Mouse (Mus musculus) bone marrow macrophage, adult 2 months (primary cell): Measurements from ENCODE around the gene Tnfaip1. TPM values are rescaled to one million over a fixed set of nuclear protein-coding genes. Genes with fewer than 3 reads are reported as not detected.
"Not testable (repeated sequence)": the region's sequence is repeated elsewhere in the genome, so short reads cannot be mapped to it uniquely, and the experiment has no call there.

ENCODE experiments used
- H3K27ac ChIP-seq: 2 replicates; pipeline ENCODE4 v1.5.1; 2012; ENCODE audit warnings: low read depth, low read length; ENCODE audit not compliant: insufficient read depth
- H3K4me1 ChIP-seq: 2 replicates; pipeline ENCODE4 v1.6.1; 2012; ENCODE audit warnings: low read length; ENCODE audit not compliant: control insufficient read depth, insufficient read depth
- H3K4me3 ChIP-seq: 2 replicates; pipeline ENCODE4 v1.5.1; 2012; ENCODE audit warnings: mild to moderate bottlenecking, low read length, moderate library complexity; ENCODE audit not compliant: insufficient read depth
- CTCF ChIP-seq: IDR thresholded peaks from 2 replicates; pipeline ENCODE4 v1.5.1; 2012; ENCODE audit warnings: low read depth, mild to moderate bottlenecking, low read length, moderate library complexity
- POLR2A ChIP-seq: IDR thresholded peaks from 2 replicates; pipeline ENCODE4 v1.6.1; 2012; ENCODE audit warnings: mild to moderate bottlenecking, low read depth, low read length, borderline replicate concordance
- polyA plus RNA-seq: library from polyadenylated mRNA; stranded (reverse); fragments of >200 nt; gene quantifications from 2 replicates; pipeline ENCODE4 v1.2.4, GENCODE M21; 2012; ENCODE audit not compliant: missing spikeins, insufficient read depth, insufficient read length

Gene Tnfaip1
- polyA plus RNA-seq: 30.4 and 32.3 TPM in 2 replicates

- TF ChIP-seq CTCF (no peak), POLR2A (no peak)
- H3K4me1 ChIP-seq: peaks cover 10% of the 10 kb centered on the region
- H3K27ac ChIP-seq: peak within 1 kb of the TSS; percentile 73
- H3K4me3 ChIP-seq: peak within 1 kb of the TSS; percentile 79
These were observed at the start of gene Tnfaip1, which contains the start of gene Ift20 for GRCm38 (mm10) chr11:78536080-78536689. Gene Tnfaip1 (minus strand): TSS chr11:78536332. Gene Ift20 (plus strand): TSS chr11:78536361.

GRCm38 (mm10) chr11:78582848-78583247, 46.7 kb upstream of the Tnfaip1 start:
- H3K27ac ChIP-seq: no peak overlapping the region
- no peak for TF ChIP-seq CTCF
- TF ChIP-seq POLR2A: no peak

GRCm38 (mm10) chr11:78574975-78575374, 38.8 kb upstream of the Tnfaip1 start:
- TF ChIP-seq POLR2A: no peak
- Histone ChIP-seq H3K4me3 (no peak overlapping the region), H3K4me1 (peaks cover 9% of the 10 kb centered on the region), H3K27ac (no peak overlapping the region)

More at GRCm38 (mm10) chr11:78582848-78583247, 46.7 kb upstream of the Tnfaip1 start:
- Histone ChIP-seq H3K4me3 (no peak overlapping the region), H3K4me1 (no peaks in the 10 kb centered on the region)

- no peak for TF ChIP-seq POLR2A
- no peak for TF ChIP-seq CTCF
- H3K27ac ChIP-seq: no peak overlapping the region
- peaks cover 13% of the 10 kb centered on the region for H3K4me1 ChIP-seq
- H3K4me3 ChIP-seq: no peak overlapping the region
These were observed 38.4 kb upstream of the Tnfaip1 start for GRCm38 (mm10) chr11:78574536-78574935.

GRCm38 (mm10) chr11:78574031-78574430, 37.9 kb upstream of the Tnfaip1 start:
- H3K27ac ChIP-seq, H3K4me3 ChIP-seq: not testable (repeated sequence)
- H3K4me1 ChIP-seq: peaks cover 16% of the 10 kb centered on the region

GRCm38 (mm10) chr11:78571854-78572253, 35.7 kb upstream of the Tnfaip1 start:
- no peak for TF ChIP-seq CTCF
- no peak for TF ChIP-seq POLR2A
- 0 out of 2 replicates have a peak overlapping the region, but pooled peaks have one; percentile 28 for H3K27ac ChIP-seq
- H3K4me1 ChIP-seq: peaks cover 20% of the 10 kb centered on the region
- no peak overlapping the region for H3K4me3 ChIP-seq

- Histone ChIP-seq H3K4me3 (no peak overlapping the region), H3K27ac (no peak overlapping the region), H3K4me1 (peaks cover 24% of the 10 kb centered on the region)
- TF ChIP-seq CTCF (no peak), POLR2A (no peak)
These were observed 35.3 kb upstream of the Tnfaip1 start for GRCm38 (mm10) chr11:78571441-78571840.

- H3K27ac ChIP-seq: no peak overlapping the region
- peaks cover 27% of the 10 kb centered on the region for H3K4me1 ChIP-seq
These were observed 33.7 kb upstream of the Tnfaip1 start for GRCm38 (mm10) chr11:78569806-78570205.

GRCm38 (mm10) chr11:78568827-78569226, 32.7 kb upstream of the Tnfaip1 start:
- H3K4me1 ChIP-seq: peaks cover 27% of the 10 kb centered on the region
- TF ChIP-seq POLR2A (no peak), CTCF (no peak)
- H3K27ac ChIP-seq: no peak overlapping the region
- no peak overlapping the region for H3K4me3 ChIP-seq

More at GRCm38 (mm10) chr11:78569806-78570205, 33.7 kb upstream of the Tnfaip1 start:
- TF ChIP-seq POLR2A (no peak), CTCF (no peak)
- H3K4me3 ChIP-seq: no peak overlapping the region

- no peak for TF ChIP-seq CTCF
- no peak for TF ChIP-seq POLR2A
- no peak overlapping the region for H3K27ac ChIP-seq
- H3K4me1 ChIP-seq: peaks cover 27% of the 10 kb centered on the region
- H3K4me3 ChIP-seq: no peak overlapping the region
These were observed 31.5 kb upstream of the Tnfaip1 start for GRCm38 (mm10) chr11:78567614-78568013.
